Mouse (Mus musculus) testis, adult 2 months (tissue): ENCODE data around the gene Myl3.

Experiments
- CTCF ChIP-seq: fragments of 200-500 bp; IDR thresholded peaks from 2 replicates; pipeline ENCODE4 v1.5.1; 2012; ENCODE audit warnings: low read depth, mild to moderate bottlenecking, inconsistent platforms, low read length, moderate library complexity; ENCODE audit not compliant: control insufficient read depth, insufficient read depth, insufficient replicate concordance
- POLR2A ChIP-seq: fragments of 200-500 bp; IDR thresholded peaks from 2 replicates; pipeline ENCODE4 v1.6.1; 2012; ENCODE audit warnings: low read depth, mild to moderate bottlenecking, inconsistent platforms, low read length, moderate library complexity; ENCODE audit not compliant: control insufficient read depth

DNA sequence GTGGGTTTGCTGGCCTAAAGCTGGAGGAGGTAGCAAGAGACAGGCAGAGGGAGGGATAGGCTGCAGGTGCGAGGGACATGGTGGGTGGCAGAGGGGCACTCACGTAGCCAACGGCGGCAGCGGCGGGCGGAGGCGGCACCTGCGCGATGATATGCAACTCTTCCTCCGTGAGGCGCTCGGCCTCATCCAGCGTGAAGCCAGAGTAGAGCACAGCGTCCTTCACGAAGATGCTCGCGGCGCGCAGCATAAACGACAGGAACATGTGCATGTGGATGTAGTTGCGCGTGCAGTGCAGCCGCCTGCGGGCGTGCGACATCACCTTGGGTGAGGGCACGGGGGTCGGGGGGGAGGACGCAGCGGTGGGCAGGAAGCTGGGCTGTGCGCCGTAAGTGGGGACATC is 14.8 kb upstream of the Myl3 start:
- TF ChIP-seq CTCF (no peak), POLR2A (no peak)
